Mouse (Mus musculus) CH12.LX (cell line): ENCODE measurements around the gene Pepd. TPM values are rescaled to one million over a fixed set of nuclear protein-coding genes. Genes with fewer than 3 reads are reported as not detected.

Source experiments
- DNase-seq: peaks from one replicate; pipeline ENCODE4 v3.0.0-alpha.2; 2013; ENCODE audit errors: extremely low read depth
- H3K27ac ChIP-seq: 2 replicates; pipeline ENCODE4 v1.5.1; 2012; ENCODE audit warnings: low read depth, mild to moderate bottlenecking, control low read depth, moderate library complexity; ENCODE audit not compliant: insufficient read depth
- H3K27me3 ChIP-seq: replicated peaks from 2 replicates; pipeline ENCODE3; 2012; ENCODE audit warnings: inconsistent platforms
- H3K36me3 ChIP-seq, 2 experiments: replicated peaks in 1 of 2; 2 replicates each; pipeline versions ENCODE3 to v1.6.1; 2012; ENCODE audit warnings: inconsistent platforms in 1 of 2, low read length in 1 of 2, mild to moderate bottlenecking in 1 of 2, mixed read lengths in 1 of 2, moderate library complexity in 1 of 2; ENCODE audit not compliant: control insufficient read depth in 1 of 2, insufficient read depth in 1 of 2
- H3K4me1 ChIP-seq, 2 experiments: 2 replicates each; pipeline ENCODE4 v1.6.1; 2012; ENCODE audit warnings: inconsistent platforms in 1 of 2, moderate library complexity in 1 of 2; ENCODE audit not compliant: insufficient read depth in 2 of 2, control insufficient read depth in 1 of 2
- H3K4me2 ChIP-seq: 2 replicates; pipeline ENCODE4 v1.6.1; 2012; ENCODE audit warnings: low read depth, mild to moderate bottlenecking, control low read depth; ENCODE audit not compliant: poor library complexity, insufficient read depth, severe bottlenecking
- H3K4me3 ChIP-seq, 3 experiments: fragments of 150-350 bp in 1 of 3; sonication (generic) in 1 of 3; replicated peaks in 1 of 3; 2 replicates each; pipeline versions ENCODE3 to v1.5.1; 2011 to 2012; ENCODE audit warnings: low read depth in 2 of 3, low read length in 2 of 3, mild to moderate bottlenecking in 2 of 3, moderate library complexity in 2 of 3, control low read depth in 1 of 3, improper control_type of control experiment in 1 of 3, inconsistent platforms in 1 of 3, mixed read lengths in 1 of 3; ENCODE audit not compliant: poor library complexity in 1 of 3
- H3K79me2 ChIP-seq: replicated peaks from 2 replicates; pipeline ENCODE4 v1.6.1; 2012; ENCODE audit warnings: mild to moderate bottlenecking, moderate library complexity; ENCODE audit not compliant: control insufficient read depth, poor library complexity, insufficient read depth, severe bottlenecking; ENCODE audit errors: extremely low read depth
- H3K9ac ChIP-seq: 2 replicates; pipeline ENCODE4 v1.6.1; 2012; ENCODE audit warnings: low read depth, mild to moderate bottlenecking, control low read depth, moderate library complexity; ENCODE audit not compliant: insufficient read depth
- H3K9me3 ChIP-seq: replicated peaks from 2 replicates; pipeline ENCODE3; 2012; ENCODE audit warnings: low read length, inconsistent platforms, mixed read lengths
- CHD1 ChIP-seq: IDR thresholded peaks from 2 replicates; pipeline ENCODE4 v1.6.1; 2012; ENCODE audit warnings: low read depth, low read length, improper control_type of control experiment, inconsistent platforms
- CHD2 ChIP-seq: IDR thresholded peaks from 2 replicates; pipeline ENCODE4 v1.6.1; 2011; ENCODE audit warnings: low read length, improper control_type of control experiment
- CTCF ChIP-seq, 2 experiments: IDR thresholded peaks in 1 of 2; conservative IDR thresholded peaks in 1 of 2; 2 replicates each; pipeline ENCODE4 v1.5.1; 2011 to 2012; ENCODE audit warnings: low read depth in 2 of 2, low read length in 2 of 2, improper control_type of control experiment in 1 of 2, inconsistent platforms in 1 of 2, mild to moderate bottlenecking in 1 of 2, moderate library complexity in 1 of 2
- E2F4 ChIP-seq: IDR thresholded peaks from 2 replicates; pipeline ENCODE4 v1.6.1; 2011; ENCODE audit warnings: low read depth, low read length, improper control_type of control experiment; ENCODE audit not compliant: insufficient replicate concordance
- HCFC1 ChIP-seq: IDR thresholded peaks from 2 replicates; pipeline ENCODE4 v1.6.1; 2012; ENCODE audit warnings: low read depth, mild to moderate bottlenecking, inconsistent platforms, low read length, improper control_type of control experiment
- IRF4 ChIP-seq: IDR thresholded peaks from 2 replicates; pipeline ENCODE4 v1.6.1; 2014; ENCODE audit warnings: low read depth, mild to moderate bottlenecking, inconsistent platforms, low read length, improper control_type of control experiment
- JUN ChIP-seq: IDR thresholded peaks from 2 replicates; pipeline ENCODE4 v1.6.1; 2011; ENCODE audit warnings: low read depth, mild to moderate bottlenecking, low read length, improper control_type of control experiment, moderate library complexity; ENCODE audit not compliant: insufficient read depth
- JUND ChIP-seq: conservative IDR thresholded peaks from 2 replicates; pipeline ENCODE4 v1.6.1; 2011; ENCODE audit warnings: low read depth, low read length, improper control_type of control experiment
- KAT2A ChIP-seq: IDR thresholded peaks from 2 replicates; pipeline ENCODE4 v1.6.1; 2012; ENCODE audit warnings: low read length, improper control_type of control experiment, inconsistent platforms; ENCODE audit not compliant: insufficient replicate concordance
- MAFK ChIP-seq: IDR thresholded peaks from 2 replicates; pipeline ENCODE4 v1.6.1; 2011; ENCODE audit warnings: low read length, improper control_type of control experiment; ENCODE audit not compliant: insufficient replicate concordance
- MXI1 ChIP-seq: IDR thresholded peaks from 2 replicates; pipeline ENCODE4 v1.6.1; 2011; ENCODE audit warnings: mild to moderate bottlenecking, low read depth, low read length, improper control_type of control experiment
- NELFE ChIP-seq: IDR thresholded peaks from 2 replicates; pipeline ENCODE4 v1.6.1; 2011; ENCODE audit warnings: low read depth, low read length, improper control_type of control experiment
- NRF1 ChIP-seq: IDR thresholded peaks from 2 replicates; pipeline ENCODE4 v1.6.1; 2014; ENCODE audit warnings: low read depth, mild to moderate bottlenecking, inconsistent platforms, low read length, improper control_type of control experiment, moderate library complexity
- RAD21 ChIP-seq: IDR thresholded peaks from 2 replicates; pipeline ENCODE4 v1.6.1; 2011; ENCODE audit warnings: low read depth, mild to moderate bottlenecking, low read length, improper control_type of control experiment, moderate library complexity
- RCOR1 ChIP-seq: conservative IDR thresholded peaks from 2 replicates; pipeline ENCODE4 v1.6.1; 2012; ENCODE audit warnings: low read depth, mild to moderate bottlenecking, inconsistent platforms, low read length, improper control_type of control experiment
- SMC3 ChIP-seq: IDR thresholded peaks from 2 replicates; pipeline ENCODE4 v1.6.1; 2011; ENCODE audit warnings: low read depth, low read length, improper control_type of control experiment
- TBP ChIP-seq: conservative IDR thresholded peaks from 2 replicates; pipeline ENCODE4 v1.6.1; 2011; ENCODE audit warnings: low read depth, low read length, improper control_type of control experiment
- UBTF ChIP-seq: IDR thresholded peaks from 2 replicates; pipeline ENCODE4 v1.6.1; 2012; ENCODE audit warnings: low read depth, mild to moderate bottlenecking, inconsistent platforms, low read length, improper control_type of control experiment, moderate library complexity
- USF1 ChIP-seq: IDR thresholded peaks from 2 replicates; pipeline ENCODE4 v1.6.1; 2014; ENCODE audit warnings: low read depth, mild to moderate bottlenecking, inconsistent platforms, low read length, improper control_type of control experiment
- ZNF384 ChIP-seq: IDR thresholded peaks from 2 replicates; pipeline ENCODE4 v1.6.1; 2012; ENCODE audit warnings: low read depth, low read length, improper control_type of control experiment, inconsistent platforms
- dilution Hi-C: fragments of 300-500 bp; cut with MboI; formaldehyde crosslinking; loops from 2 replicates; pipeline ENCODE4 v1.14.3; 2020; ENCODE audit warnings: low sequenced_read_pairs; ENCODE audit not compliant: extremely low pct_unique_long_range_greater_than_20kb, extremely low pct_ligation_motif_present
- in situ Hi-C: fragments of 300-500 bp; cut with MboI; formaldehyde crosslinking; loops from 3 replicates; pipeline ENCODE4 v1.14.3; 2019; ENCODE audit warnings: low sequenced_read_pairs, low pct_ligation_motif_present, low pct_unique_long_range_greater_than_20kb, mixed read lengths
- polyA plus RNA-seq: library from polyadenylated mRNA; unstranded; fragments of >175 nt; gene quantifications from 2 replicates; pipeline ENCODE4 v1.2.1, GENCODE M21; 2012; ENCODE audit warnings: low read depth; ENCODE audit not compliant: insufficient read length
- total RNA-seq, 2 experiments: library from RNA; depleted of rRNA; stranded (reverse); fragments of 300-350 nt in 1 of 2; fragments of >200 nt in 1 of 2; gene quantifications; 2 replicates each; pipeline ENCODE4 v1.2.3; 2012 to 2014

The Pepd gene
- total and polyA plus RNA-seq, 3 experiments, result 52.4 to 68.3 (median 53.5) TPM

- no peak for DNase-seq
- no peaks in the 10 kb centered on the region for H3K4me1 ChIP-seq
- no peaks in the 10 kb centered on the region for H3K36me3 ChIP-seq
- H3K27ac ChIP-seq, result no peak overlapping the region
- no peak overlapping the region for H3K9ac ChIP-seq
- dilution Hi-C loops (no loop called here), in situ Hi-C loops (no loop called here)
- peaks cover 3% of the 10 kb centered on the region for H3K9me3 ChIP-seq
- no peak for TF ChIP-seq CHD2
- TF ChIP-seq JUN, result no peak
- TF ChIP-seq KAT2A, result no peak
- TF ChIP-seq HCFC1, result no peak
- TF ChIP-seq RAD21, result no peak
- peaks cover 17% of the 10 kb centered on the region for H3K27me3 ChIP-seq
- H3K4me2 ChIP-seq, result no peak overlapping the region
- no peaks in the 10 kb centered on the region for H3K79me2 ChIP-seq
- no peak overlapping the region for H3K4me3 ChIP-seq
These were observed 19.3 kb upstream of the Pepd start for GRCm38 (mm10) chr7:34892845-34893244.

- no peak for DNase-seq
- peaks cover 19% of the 10 kb centered on the region for H3K27me3 ChIP-seq
- no peak overlapping the region for H3K9ac ChIP-seq
- no peaks in the 10 kb centered on the region for H3K4me1 ChIP-seq
- no peaks in the 10 kb centered on the region for H3K79me2 ChIP-seq
- no peak overlapping the region for H3K4me2 ChIP-seq
- H3K36me3 ChIP-seq, result no peaks in the 10 kb centered on the region
- no peak overlapping the region for H3K27ac ChIP-seq
- dilution Hi-C loops, result no loop called here
- peaks cover 3% of the 10 kb centered on the region for H3K9me3 ChIP-seq
- TF ChIP-seq RAD21 (no peak), MAFK (no peak), ZNF384 (no peak), MXI1 (no peak), JUND (no peak), KAT2A (no peak), CHD1 (no peak), NRF1 (no peak), IRF4 (no peak), NELFE (no peak), SMC3 (no peak), RCOR1 (no peak), USF1 (no peak), CTCF (conservative IDR thresholded peaks at IDR 0.05 in 1 of 2, IDR thresholded peaks at IDR 0.05 in 1 of 2; ENCODE audit: low read depth in 2 of 2, low read length in 2 of 2) (no peak), CHD2 (no peak), E2F4 (no peak), HCFC1 (no peak), TBP (no peak), UBTF (no peak)
- in situ Hi-C loops, result no loop called here
- no peak overlapping the region for H3K4me3 ChIP-seq
These were observed 15.7 kb upstream of the Pepd start for GRCm38 (mm10) chr7:34896461-34896860.
